Mouse (Mus musculus) gastrocnemius, postnatal 14 days (tissue): ENCODE measurements around the gene Aox1. TPM values are rescaled to one million over a fixed set of nuclear protein-coding genes. Genes with fewer than 3 reads are reported as not detected.
"Not testable (repeated sequence)": the region's sequence is repeated elsewhere in the genome, so short reads cannot be mapped to it uniquely, and the experiment has no call there.

Source experiments
- DNase-seq: peaks from one replicate; pipeline ENCODE4 v3.0.0; 2021; ENCODE audit warnings: mixed read lengths
- intact Hi-C: fragments of 180-260 bp; cut with DNase I; formaldehyde crosslinking; loops from one replicate; pipeline ENCODE4 v1.15.1; 2025; ENCODE audit warnings: low total_unique reads
- long read RNA-seq, 2 experiments: library from polyadenylated mRNA; stranded (forward); transcript quantifications; one replicate each; pipeline ENCODE4 v2.0.0; 2021
- total RNA-seq, 2 experiments: library from RNA; stranded (reverse); gene quantifications; 2 replicates each; pipeline ENCODE4 v1.2.3; 2021

Gene Aox1
- 1 to 10 TPM; 3.6 to 4.9 TPM for total RNA-seq
- long read RNA-seq, experiment 1, full-length matches to known transcripts, result 1 of 3 reads
- long read RNA-seq, experiment 1, partial matches to known transcripts, result 2 of 3 reads
- long read RNA-seq, experiment 1, other reads (novel, unspliced or antisense), result 0 of 3 reads
- long read RNA-seq, experiment 2, result 0 reads

DNA sequence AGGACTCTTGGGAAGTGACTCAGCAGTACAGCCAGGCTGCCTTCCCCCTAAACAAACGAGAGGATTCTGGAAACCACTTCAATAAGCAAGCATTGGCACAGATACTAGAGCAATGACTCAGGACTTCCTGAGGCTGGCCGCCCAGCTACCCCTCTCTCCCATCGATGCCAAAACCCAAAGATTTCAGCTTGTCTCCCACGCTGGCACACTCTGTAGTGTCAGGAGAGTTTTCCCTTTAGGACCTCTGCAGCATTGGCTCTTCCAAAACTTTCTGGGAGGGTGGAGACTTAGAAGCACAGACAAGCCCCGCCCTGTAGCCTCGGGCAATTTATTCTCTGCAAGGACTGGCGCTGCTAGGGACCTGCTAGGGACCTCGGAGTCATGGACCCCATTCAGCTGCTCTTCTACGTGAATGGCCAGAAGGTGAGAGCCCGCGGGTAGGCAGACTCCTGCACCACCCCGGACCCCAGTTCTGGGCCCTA is at the start of gene Aox1:
Gene Aox1 (plus strand): TSS at position 296 of the 482 bp plus-strand sequence.
- DNase-seq, result peak; percentile 72
- intact Hi-C loops, result no loop called here

- DNase-seq, result peak; percentile 8
- intact Hi-C loops, result no loop called here
These were observed 40.6 kb upstream of the Aox1 start for GRCm38 (mm10) chr1:57989052-57989600.

GRCm38 (mm10) chr1:57991277-57991676 is 38.5 kb upstream of the Aox1 start:
- intact Hi-C loops, result no loop called here
- DNase-seq, result no peak

GRCm38 (mm10) chr1:57995432-57996132 is 34.1 kb upstream of the Aox1 start, which contains the start of gene Sgo2a:
TSS of gene Sgo2a (plus strand) at chr1:57995971.
- DNase-seq, result peak; percentile 95
- intact Hi-C loops, result no loop called here

- no peak for DNase-seq
- intact Hi-C loops, result no loop called here
These were observed 33.6 kb upstream of the Aox1 start for GRCm38 (mm10) chr1:57996133-57996615.

DNA sequence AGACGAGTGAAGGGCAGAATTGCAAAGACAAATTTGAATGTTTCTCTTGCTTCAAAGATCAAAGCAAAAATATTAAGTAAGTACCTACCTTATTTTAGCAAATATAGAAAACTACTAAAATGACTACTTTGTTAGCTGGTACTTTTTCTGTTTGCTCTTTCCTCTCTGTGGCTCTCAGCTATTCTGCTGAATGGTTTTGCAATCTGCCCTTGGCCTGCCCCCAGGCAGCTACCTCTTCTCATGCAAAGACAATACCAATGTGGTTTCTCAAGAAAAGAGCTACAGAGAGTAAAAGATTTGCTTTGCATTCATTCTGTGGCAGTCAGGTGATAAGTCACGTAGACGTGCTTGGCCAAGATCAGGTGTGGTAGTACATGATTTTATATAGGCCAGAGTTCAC is 31.6 kb upstream of the Aox1 start:
- intact Hi-C loops, result no loop called here
- DNase-seq, result no peak

DNA sequence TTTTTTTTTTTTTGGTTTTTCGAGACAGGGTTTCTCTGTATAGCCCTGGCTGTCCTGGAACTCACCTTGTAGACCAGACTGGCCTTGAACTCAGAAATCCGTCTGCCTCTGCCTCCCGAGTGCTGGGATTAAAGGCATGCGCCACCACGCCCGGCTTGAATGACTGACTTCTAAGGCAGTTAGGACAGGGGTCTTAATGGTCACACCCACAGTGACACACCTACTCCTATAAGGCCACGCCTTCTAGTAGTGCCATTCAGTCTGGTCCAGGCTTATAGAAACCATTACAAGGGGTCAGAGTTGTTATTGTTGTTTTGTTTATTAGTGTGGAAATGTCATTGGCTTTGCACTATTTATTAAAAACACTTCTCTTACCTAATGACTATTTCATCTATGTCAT is 23.3 kb upstream of the Aox1 start:
- DNase-seq, intact Hi-C loops: not testable (repeated sequence)

GRCm38 (mm10) chr1:58018856-58019255 is 10.9 kb upstream of the Aox1 start, which contains the start of gene Kctd18:
TSS of gene Kctd18 (minus strand) at chr1:58018956.
- no peak for DNase-seq

DNA sequence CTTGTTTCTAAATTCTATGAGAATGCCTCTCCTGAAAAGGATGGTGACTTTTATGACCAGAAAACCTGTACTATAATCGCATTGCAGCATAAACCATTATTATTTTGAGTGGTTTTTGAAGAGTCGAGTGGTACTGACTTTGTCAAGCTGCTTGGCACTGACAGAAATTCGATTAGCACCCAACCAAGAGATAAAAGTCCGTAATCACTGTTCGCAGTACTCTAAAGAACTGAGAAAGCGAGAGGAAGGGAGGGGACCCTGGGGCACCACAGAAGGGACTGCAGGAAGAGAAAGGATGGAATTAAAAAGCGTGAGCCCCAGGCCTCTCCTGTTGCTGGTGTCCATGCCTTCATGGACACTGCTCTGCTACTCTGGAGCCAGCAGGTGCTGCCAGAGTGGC is 2.0 kb upstream of the Aox1 start:
- intact Hi-C loops, result no loop called here
- no peak for DNase-seq

More at GRCm38 (mm10) chr1:58018856-58019255, 10.9 kb upstream of the Aox1 start, which contains the start of gene Kctd18:
- intact Hi-C loops, result no loop called here

DNA sequence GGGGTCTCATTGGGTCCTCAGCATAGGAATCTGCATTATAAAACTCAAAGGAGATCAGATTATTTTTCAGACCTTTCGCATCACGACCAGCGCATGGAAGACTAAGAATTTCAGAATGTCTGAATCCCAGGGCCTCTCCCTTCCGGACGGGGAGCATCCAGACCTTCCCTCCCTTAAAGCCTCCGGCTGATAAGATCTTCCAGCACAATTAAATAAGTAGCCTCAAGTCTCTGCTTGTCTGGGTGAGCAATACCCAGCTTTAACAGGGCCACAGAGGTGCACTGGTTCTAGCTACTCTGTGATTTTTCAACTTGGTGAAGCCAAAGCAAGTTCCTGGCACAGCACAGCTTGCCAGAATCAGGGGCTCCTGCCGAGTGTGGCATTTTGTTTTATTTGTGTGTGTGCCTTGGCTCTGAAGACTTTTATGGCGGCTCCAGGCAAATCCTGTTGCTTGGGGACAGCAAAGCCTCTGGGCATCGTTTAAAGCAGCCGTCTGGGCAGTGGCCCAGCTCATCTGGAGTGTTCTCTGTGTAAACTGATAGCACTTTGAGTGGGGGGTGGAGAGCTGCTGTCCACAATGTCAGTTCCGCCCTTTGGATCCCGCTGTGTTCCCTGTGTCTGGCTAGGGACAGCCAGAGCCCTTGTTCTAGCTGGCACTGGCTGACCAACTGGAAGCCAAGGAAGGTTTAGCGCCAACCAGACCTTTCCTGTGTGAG is 583 bp downstream of the Aox1 start:
- peak; percentile 79 for DNase-seq

GRCm38 (mm10) chr1:58031160-58031769 is 1.5 kb downstream of the Aox1 start:
- DNase-seq, result peak; percentile 51
- intact Hi-C loops, result no loop called here

More for the DNA sequence above, 583 bp downstream of the Aox1 start:
- intact Hi-C loops, result no loop called here

GRCm38 (mm10) chr1:58037306-58037705 is 7.6 kb downstream of the Aox1 start:
- intact Hi-C loops, DNase-seq: not testable (repeated sequence)

DNA sequence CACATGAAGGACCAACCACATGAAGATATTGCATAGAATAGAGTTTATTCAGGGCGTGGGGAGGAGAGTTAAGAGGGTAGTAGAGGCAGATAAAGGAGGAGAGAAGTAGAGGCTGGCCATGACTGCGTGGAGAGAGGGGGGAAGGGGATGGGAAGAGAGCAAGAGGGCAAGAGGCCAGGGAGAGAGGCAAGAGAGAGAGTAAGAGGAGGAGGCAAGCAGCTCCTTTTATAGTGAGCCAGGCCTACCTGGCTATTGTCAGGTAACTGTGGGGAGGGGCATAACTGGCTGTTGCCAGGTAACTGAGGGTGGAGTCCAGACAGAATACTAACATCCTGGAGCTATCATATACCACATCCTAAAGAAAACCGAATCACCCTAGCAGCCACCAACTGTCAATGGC is 15.3 kb downstream of the Aox1 start:
- no peak for DNase-seq
- intact Hi-C loops, result no loop called here

DNA sequence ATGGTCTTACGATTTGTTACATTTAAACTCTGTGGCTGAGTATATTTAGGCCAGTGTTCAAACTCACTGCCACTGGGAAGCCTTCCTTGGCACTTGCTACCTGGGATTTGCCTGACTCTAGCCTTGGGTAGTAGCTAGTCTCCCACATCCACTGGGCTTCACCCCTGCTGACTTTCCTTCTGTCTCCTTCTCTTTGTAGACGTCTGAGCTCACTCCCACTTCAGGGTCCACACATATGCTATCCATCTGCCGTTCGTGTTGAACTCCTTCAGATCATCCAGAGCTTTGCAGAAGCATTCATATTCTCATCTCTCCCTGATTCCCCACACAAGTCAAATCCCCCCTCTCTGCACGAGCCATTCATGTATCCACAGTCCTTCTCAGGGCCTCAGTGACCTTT is 15.8 kb downstream of the Aox1 start:
- intact Hi-C loops, result no loop called here
- DNase-seq, result no peak

DNA sequence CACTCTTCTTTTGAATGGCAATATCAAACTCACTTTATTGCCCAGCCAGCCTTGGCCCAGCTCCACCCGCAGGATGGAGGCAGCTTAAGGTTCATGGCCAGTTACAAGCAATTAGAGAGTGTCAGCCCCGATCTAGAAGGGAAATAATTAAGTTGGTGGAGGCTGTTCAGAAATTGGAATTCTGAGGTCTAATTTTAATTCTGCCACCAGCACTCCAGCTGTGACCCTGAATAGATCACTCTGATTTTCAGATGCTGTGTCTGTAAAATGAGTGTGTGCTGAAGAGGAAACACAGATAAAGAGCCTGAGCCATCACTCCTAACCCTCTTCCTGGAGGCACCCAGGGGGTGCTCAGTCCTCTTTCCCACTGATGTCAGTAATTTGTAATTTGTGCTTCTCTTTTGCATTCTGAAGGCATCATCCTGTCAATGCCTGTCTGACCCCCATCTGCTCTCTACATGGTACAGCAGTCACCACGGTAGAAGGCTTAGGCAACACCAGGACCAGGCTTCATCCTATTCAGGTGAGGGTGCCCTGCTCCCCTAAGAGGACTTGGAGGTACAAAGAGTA is 17.1 kb downstream of the Aox1 start:
- intact Hi-C loops, result no loop called here
- no peak for DNase-seq

GRCm38 (mm10) chr1:58049126-58049525 is 19.4 kb downstream of the Aox1 start:
- intact Hi-C loops, result no loop called here
- DNase-seq, result no peak

GRCm38 (mm10) chr1:58055598-58055997 is 25.9 kb downstream of the Aox1 start:
- intact Hi-C loops, result no loop called here
- DNase-seq, result no peak

- no peak for DNase-seq
- intact Hi-C loops, result no loop called here
These were observed 26.5 kb downstream of the Aox1 start for GRCm38 (mm10) chr1:58056074-58056807.

- DNase-seq, result no peak
- intact Hi-C loops, result no loop called here
These were observed 27.2 kb downstream of the Aox1 start for GRCm38 (mm10) chr1:58056939-58057338.
